Mouse (Mus musculus) adrenal gland, adult (tissue): ENCODE results near the gene Arl16.

Experiments used
- DNase-seq, 2 experiments: peaks; one replicate each; pipeline ENCODE4 v3.0.0; 2022 to 2023; ENCODE audit warnings: low spot score in 1 of 2; ENCODE audit not compliant: inconsistent age in 2 of 2

Arl16 gene

GRCm38 (mm10) chr11:120453306-120453705 lies 14.1 kb downstream of the Arl16 start, which contains the start of gene Pde6g:
Gene Pde6g (minus strand): TSS chr11:120453500.
- no peak for DNase-seq

GRCm38 (mm10) chr11:120452246-120452645 lies 15.2 kb downstream of the Arl16 start:
- DNase-seq = no peak

- DNase-seq = no peak
These were observed 20.2 kb downstream of the Arl16 start for GRCm38 (mm10) chr11:120447179-120447578.

DNA sequence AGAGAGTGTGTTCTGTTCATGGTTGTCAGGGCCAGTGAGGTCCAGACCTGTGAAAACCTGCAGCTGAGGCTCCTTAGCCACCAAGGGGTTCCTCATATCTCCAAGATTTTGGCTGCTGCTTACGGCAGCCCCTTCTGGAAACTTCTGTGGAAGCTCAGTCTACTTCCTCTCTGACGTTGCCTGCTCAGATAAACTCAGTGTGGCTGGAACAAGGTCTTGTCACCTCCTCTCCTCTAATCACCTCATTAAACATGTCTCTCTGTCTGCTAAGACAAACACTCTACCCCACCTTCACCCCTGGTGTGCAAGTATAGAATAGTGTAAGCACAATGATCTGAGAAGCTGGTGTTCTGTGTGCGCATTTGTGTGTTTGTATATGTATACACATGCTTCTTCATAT lies 21.9 kb downstream of the Arl16 start:
- no peak for DNase-seq

GRCm38 (mm10) chr11:120444106-120444505 lies 23.3 kb downstream of the Arl16 start:
- DNase-seq = no peak

- DNase-seq = no peak
These were observed 24.6 kb downstream of the Arl16 start for GRCm38 (mm10) chr11:120442765-120443280.

DNA sequence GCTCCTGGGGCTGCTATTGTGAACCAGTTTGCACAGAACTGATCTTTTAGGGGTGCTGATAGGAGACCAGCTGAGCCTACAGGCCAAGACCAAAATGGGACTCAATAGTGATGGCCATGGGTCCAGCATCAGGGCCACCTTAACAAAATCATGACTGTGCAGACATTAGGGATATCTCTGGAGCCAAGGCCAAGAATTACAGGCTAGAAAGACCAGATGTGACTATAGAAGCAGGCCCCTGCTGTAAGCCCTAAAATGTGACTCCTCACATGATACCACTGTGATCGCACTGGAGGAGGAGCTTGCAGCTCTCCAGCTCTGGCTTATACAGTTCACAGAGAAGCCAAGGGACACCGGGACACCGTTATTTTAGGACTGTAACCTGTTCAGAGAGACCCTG lies 25.1 kb downstream of the Arl16 start, which contains the start of gene Tspan10:
Tspan10 (plus strand) TSS at position 301 of the 400 bp plus-strand sequence.
- DNase-seq = no peak

DNA sequence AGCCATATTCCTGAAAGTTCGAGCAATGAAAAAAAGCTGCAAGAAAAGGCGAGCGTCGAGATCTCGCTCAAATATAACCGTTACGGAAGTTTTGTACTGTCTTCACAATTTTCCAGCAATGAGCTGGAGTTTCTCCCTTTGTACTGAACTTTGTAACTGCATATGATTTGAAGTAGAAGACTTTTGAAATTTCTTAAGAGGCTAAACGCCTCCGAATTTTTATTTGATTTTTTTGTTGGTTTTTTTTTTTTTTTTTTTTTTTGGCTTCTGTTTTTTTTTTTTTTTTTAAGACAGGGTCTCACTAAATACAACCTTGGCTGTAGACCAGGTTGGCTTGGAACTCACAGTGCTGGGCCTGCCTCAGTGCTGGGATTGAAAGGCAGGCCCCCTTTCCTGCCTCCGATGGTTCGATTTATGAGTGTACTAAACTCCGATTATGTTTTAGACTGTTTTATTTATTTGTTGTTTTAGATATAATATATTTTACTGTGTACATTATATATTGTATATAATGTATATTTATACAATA lies 29.5 kb downstream of the Arl16 start:
- no peak for DNase-seq

DNA sequence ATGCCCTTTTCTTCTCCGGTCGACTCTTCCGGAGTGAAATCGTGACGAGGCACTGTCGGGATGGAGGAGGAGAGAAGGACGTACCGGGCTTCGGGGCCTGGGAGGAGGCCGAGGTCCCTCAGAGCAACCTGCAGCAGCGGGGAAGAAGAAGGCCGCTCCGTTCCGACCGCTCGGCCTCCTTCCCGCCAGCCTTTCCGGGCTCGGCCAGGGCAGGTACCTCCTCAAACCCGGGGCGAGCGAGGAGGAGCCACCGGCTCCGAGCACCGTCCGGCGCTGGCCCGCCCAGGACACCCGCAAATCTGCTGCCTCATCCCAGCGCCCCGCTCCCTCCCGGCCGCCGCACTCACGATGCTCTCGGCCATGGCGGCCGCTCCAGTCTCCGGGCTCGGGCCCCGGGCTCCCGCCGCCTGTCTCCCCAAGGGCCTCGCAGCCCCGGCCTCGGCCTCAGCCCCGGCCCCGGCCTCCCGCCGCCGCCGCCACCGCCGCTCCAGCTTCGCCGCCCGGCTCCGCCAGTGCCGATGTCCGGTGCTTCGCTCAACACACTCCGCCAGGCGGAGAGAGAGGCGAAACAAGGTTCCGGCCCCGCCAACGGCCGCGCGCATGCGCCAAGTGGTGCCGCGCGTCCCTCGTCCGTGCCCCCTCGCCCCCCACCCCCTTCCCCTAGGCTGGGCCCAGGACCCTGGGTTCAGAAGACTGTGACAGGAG lies 30.1 kb downstream of the Arl16 start, which contains the start of gene Nploc4:
Nploc4 (minus strand) TSS at position 557 of the 705 bp plus-strand sequence.
- peak; percentile 88 to 97 for DNase-seq

GRCm38 (mm10) chr11:120426727-120427126 lies 40.7 kb downstream of the Arl16 start:
- DNase-seq = peak in 1 of 2 experiments; percentile 18

DNA sequence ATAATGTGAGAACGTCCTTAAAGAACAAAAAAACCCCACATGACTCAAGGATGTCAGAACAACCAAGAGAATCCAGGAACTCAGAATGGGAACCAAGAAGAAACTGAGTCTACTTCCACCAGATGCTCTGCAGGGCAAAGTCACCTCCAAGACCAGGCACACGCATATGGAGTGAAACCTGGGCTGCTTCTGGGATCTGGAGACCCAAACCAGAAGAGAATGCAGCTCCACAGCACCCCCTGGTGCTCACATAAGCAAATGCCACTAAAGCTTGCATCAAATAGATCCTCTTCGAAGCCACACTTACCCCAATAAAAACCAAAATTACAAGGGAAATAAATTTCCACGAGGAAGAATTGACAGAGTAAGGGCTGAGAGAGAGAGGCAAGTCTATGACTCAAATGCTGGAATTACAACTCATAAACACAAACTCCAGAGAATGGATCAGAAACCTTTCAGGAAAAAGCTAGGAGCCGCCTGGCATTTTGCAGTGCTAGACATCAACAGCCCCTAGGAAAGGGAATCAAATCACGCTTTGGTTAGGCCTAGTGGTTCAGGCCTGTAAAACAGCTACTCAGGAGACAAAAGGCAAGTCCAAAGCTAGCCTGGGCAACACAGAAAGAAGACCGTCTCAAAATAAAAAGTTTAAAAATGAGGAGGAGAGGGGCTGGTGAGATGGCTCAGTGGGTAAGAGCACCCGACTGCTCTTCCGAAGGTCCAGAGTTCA lies 43.7 kb downstream of the Arl16 start:
- peak; percentile 72 to 90 for DNase-seq

- DNase-seq = peak; percentile 68 to 81
These were observed 44.5 kb downstream of the Arl16 start for GRCm38 (mm10) chr11:120422651-120423568.

DNA sequence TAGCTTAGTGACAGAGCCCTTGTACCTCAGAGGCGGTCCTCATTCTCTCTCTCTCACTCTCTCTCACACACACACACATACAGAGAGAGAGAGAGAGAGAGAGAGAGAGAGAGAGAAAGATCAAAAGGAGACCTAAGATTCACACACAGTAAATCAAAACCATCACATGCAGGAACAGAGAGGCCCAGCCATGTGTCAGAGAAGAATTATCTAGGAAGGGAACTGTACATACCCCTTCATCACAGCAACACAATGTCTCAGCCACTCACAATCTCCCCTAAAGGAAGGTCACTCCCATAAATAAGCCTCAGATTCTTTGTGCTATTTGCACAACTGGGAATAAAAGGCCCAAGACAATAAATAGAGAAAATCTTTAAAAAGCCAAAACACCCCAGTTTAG lies 48.8 kb downstream of the Arl16 start:
- peak; percentile 52 to 65 for DNase-seq

DNA sequence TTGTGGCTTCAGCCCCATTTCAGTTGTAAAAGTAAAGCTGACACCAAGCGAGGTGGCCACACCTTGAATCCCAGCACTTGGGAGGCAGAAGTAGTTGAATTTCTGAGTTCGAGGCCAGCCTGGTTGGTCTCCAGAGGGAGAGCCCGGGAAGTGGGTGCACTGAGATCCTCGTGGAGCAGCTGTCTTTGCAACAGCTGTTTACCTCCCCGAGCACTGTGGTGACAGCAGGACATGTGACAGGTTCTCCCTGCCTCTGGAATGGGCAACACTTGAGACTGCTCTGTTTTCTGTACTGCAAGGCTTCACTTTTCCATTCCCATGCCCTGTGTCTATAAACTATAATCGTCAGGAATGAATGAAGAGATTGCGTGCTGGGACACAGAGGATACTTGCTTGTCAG lies 49.6 kb downstream of the Arl16 start:
- no peak for DNase-seq
